Mouse (Mus musculus): ENCODE data around the gene Gm20388.

DNA sequence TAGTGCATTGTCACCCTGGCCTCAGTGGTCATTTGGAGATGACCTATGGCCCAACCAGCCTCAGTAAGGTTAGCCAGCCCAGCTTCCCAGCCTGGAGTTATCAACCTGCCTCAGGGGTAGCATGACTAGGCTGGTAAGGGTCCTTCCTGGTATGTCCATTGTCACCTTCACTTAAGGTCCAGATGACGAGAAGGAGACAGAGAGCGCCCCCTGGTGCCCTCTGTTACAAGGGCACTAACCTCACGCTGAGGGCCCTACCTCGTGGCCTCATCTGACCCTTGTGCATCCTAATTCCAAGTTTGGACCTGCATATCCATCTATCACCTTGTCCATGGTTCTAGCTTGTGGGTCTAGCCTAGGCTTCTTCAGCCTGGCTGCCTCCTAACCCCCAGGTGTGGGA lies 1774.8 kb downstream of the Gm20388 start:
- TF ChIP-seq CTCF (IDR thresholded peaks at IDR 0.05; ENCODE audit: extremely low read depth, insufficient read depth, low read length): peak; percentile 61
- TF ChIP-seq POLR2A (IDR thresholded peaks at IDR 0.05; ENCODE audit: extremely low read depth, insufficient read depth, low read length): no peak

Measured in cortical plate, adult 2 months (tissue).